Mouse (Mus musculus): Measurements from ENCODE around the gene Narf. TPM values are rescaled to one million over a fixed set of nuclear protein-coding genes. Genes with fewer than 3 reads are reported as not detected.

The Narf gene
- 86.4 and 106 TPM in 2 replicates for polyA plus RNA-seq (2015; fragmentation: Nextera tagmentation; extraction: Ambion mirVana)

- ATAC-seq (replicated peaks): peak; percentile 100
- Histone ChIP-seq H3K9ac (replicated peaks) (peak within 1 kb of the TSS; percentile 96), H3K27me3 (no peaks in the 10 kb centered on the region), H3K27ac (replicated peaks) (peak within 1 kb of the TSS; percentile 100), H3K9me3 (no peaks in the 10 kb centered on the region), H3K4me3 (peak within 1 kb of the TSS; percentile 97), H3K36me3 (peaks cover 15% of the 10 kb centered on the region), H3K4me1 (peaks cover 43% of the 10 kb centered on the region), H3K4me2 (replicated peaks) (peak within 1 kb of the TSS; percentile 54)
- whole genome bisulfite sequencing: under 1% methylated on average over 50 of the region's 50 CpGs
Measured at GRCm38 (mm10) chr11:121236564-121237344, at the start of gene Narf. Gene Narf, plus strand, starts transcription at chr11:121237253.

- Histone ChIP-seq H3K9me3 (no peaks in the 10 kb centered on the region), H3K36me3 (0 out of 2 replicates have a peak, but pooled peaks cover 2% of the 10 kb centered on the region), H3K4me1 (no peaks in the 10 kb centered on the region), H3K4me3 (no peak overlapping the region), H3K9ac (replicated peaks) (no peak overlapping the region), H3K27ac (replicated peaks) (no peak overlapping the region), H3K4me2 (replicated peaks) (no peak overlapping the region), H3K27me3 (no peaks in the 10 kb centered on the region)
- WGBS: 89% methylated on average over 3 of the region's 3 CpGs
- no peak for ATAC-seq (replicated peaks)
Measured at GRCm38 (mm10) chr11:121189681-121190080, 47.4 kb upstream of the Narf start.

GRCm38 (mm10) chr11:121192742-121193141 lies 44.3 kb upstream of the Narf start:
- WGBS: 73% methylated on average over 2 of the region's 2 CpGs
- H3K27ac ChIP-seq (replicated peaks): no peak overlapping the region
- no peak overlapping the region for H3K4me2 ChIP-seq (replicated peaks)
- no peak for ATAC-seq (replicated peaks)
- H3K4me3 ChIP-seq: no peak overlapping the region
- H3K4me1 ChIP-seq: no peaks in the 10 kb centered on the region
- no peaks in the 10 kb centered on the region for H3K36me3 ChIP-seq
- H3K9ac ChIP-seq (replicated peaks): no peak overlapping the region
- no peaks in the 10 kb centered on the region for H3K27me3 ChIP-seq
- H3K9me3 ChIP-seq: no peaks in the 10 kb centered on the region

- no peak overlapping the region for H3K4me3 ChIP-seq
- no peaks in the 10 kb centered on the region for H3K4me1 ChIP-seq
- H3K4me2 ChIP-seq (replicated peaks): no peak overlapping the region
- ATAC-seq (replicated peaks): no peak
- no peaks in the 10 kb centered on the region for H3K9me3 ChIP-seq
- 77% methylated on average over 3 of the region's 3 CpGs for WGBS
- H3K9ac ChIP-seq (replicated peaks): no peak overlapping the region
- no peak overlapping the region for H3K27ac ChIP-seq (replicated peaks)
- H3K27me3 ChIP-seq: no peaks in the 10 kb centered on the region
- no peaks in the 10 kb centered on the region for H3K36me3 ChIP-seq
Measured at GRCm38 (mm10) chr11:121193415-121193814, 43.6 kb upstream of the Narf start.

- no peak overlapping the region for H3K4me2 ChIP-seq (replicated peaks)
- no peak overlapping the region for H3K27ac ChIP-seq (replicated peaks)
- peaks cover 5% of the 10 kb centered on the region for H3K4me1 ChIP-seq
- H3K36me3 ChIP-seq: no peaks in the 10 kb centered on the region
- H3K27me3 ChIP-seq: no peaks in the 10 kb centered on the region
- ATAC-seq (replicated peaks): no peak
- no peaks in the 10 kb centered on the region for H3K9me3 ChIP-seq
- no peak overlapping the region for H3K9ac ChIP-seq (replicated peaks)
- H3K4me3 ChIP-seq: no peak overlapping the region
- 52% methylated on average over 2 of the region's 2 CpGs for WGBS
Measured at GRCm38 (mm10) chr11:121198622-121199021, 38.4 kb upstream of the Narf start.

- no peak overlapping the region for H3K4me3 ChIP-seq
- H3K4me2 ChIP-seq (replicated peaks): no peak overlapping the region
- no peaks in the 10 kb centered on the region for H3K9me3 ChIP-seq
- H3K36me3 ChIP-seq: no peaks in the 10 kb centered on the region
- H3K27me3 ChIP-seq: no peaks in the 10 kb centered on the region
- no peak for ATAC-seq (replicated peaks)
- H3K9ac ChIP-seq (replicated peaks): no peak overlapping the region
- peaks cover 11% of the 10 kb centered on the region for H3K4me1 ChIP-seq
- H3K27ac ChIP-seq (replicated peaks): no peak overlapping the region
- 72% methylated on average over 4 of the region's 4 CpGs for WGBS
Measured at GRCm38 (mm10) chr11:121199851-121200250, 37.2 kb upstream of the Narf start.

GRCm38 (mm10) chr11:121200781-121201180 lies 36.3 kb upstream of the Narf start:
- H3K4me1 ChIP-seq: peaks cover 16% of the 10 kb centered on the region
- no peak overlapping the region for H3K27ac ChIP-seq (replicated peaks)
- no peak for ATAC-seq (replicated peaks)
- H3K9ac ChIP-seq (replicated peaks): no peak overlapping the region
- H3K4me2 ChIP-seq (replicated peaks): no peak overlapping the region
- H3K27me3 ChIP-seq: no peaks in the 10 kb centered on the region
- H3K4me3 ChIP-seq: no peak overlapping the region
- no peaks in the 10 kb centered on the region for H3K9me3 ChIP-seq
- no peaks in the 10 kb centered on the region for H3K36me3 ChIP-seq
- 96% methylated on average over 6 of the region's 6 CpGs for WGBS

GRCm38 (mm10) chr11:121201436-121202198 lies 35.4 kb upstream of the Narf start:
- WGBS: 48% methylated on average over 11 of the region's 11 CpGs
- Histone ChIP-seq H3K4me3 (no peak overlapping the region), H3K4me2 (replicated peaks) (no peak overlapping the region), H3K27me3 (no peaks in the 10 kb centered on the region), H3K9ac (replicated peaks) (no peak overlapping the region), H3K36me3 (no peaks in the 10 kb centered on the region), H3K9me3 (no peaks in the 10 kb centered on the region), H3K4me1 (peaks cover 16% of the 10 kb centered on the region), H3K27ac (replicated peaks) (no peak overlapping the region)
- ATAC-seq (replicated peaks): no peak

GRCm38 (mm10) chr11:121203859-121204160 lies 33.2 kb upstream of the Narf start:
- peak overlapping the region; percentile 77 for H3K4me3 ChIP-seq
- H3K36me3 ChIP-seq: peaks cover 9% of the 10 kb centered on the region; the same call in 1 of the 2 replicates
- under 1% methylated on average over 5 of the region's 5 CpGs for WGBS
- H3K27me3 ChIP-seq: no peaks in the 10 kb centered on the region
- H3K4me2 ChIP-seq (replicated peaks): peak overlapping the region; percentile 82
- peak overlapping the region; percentile 90 for H3K27ac ChIP-seq (replicated peaks)
- no peaks in the 10 kb centered on the region for H3K9me3 ChIP-seq
- H3K9ac ChIP-seq (replicated peaks): peak overlapping the region; percentile 22; the same call in 1 of the 2 replicates
- H3K4me1 ChIP-seq: peaks cover 16% of the 10 kb centered on the region
- ATAC-seq (replicated peaks): no peak

GRCm38 (mm10) chr11:121204161-121205006 lies 32.7 kb upstream of the Narf start, which contains the start of the genes Hexdc and Ogfod3:
Gene Hexdc, plus strand, starts transcription at chr11:121204433.
Gene Ogfod3, minus strand, starts transcription at chr11:121204711.
- H3K4me3 ChIP-seq: peak within 1 kb of the TSS; percentile 77
- peak; percentile 98 for ATAC-seq (replicated peaks)
- H3K27me3 ChIP-seq: no peaks in the 10 kb centered on the region
- under 1% methylated on average over 70 of the region's 70 CpGs for WGBS
- peaks cover 11% of the 10 kb centered on the region; the same call in 1 of the 2 replicates for H3K36me3 ChIP-seq
- no peaks in the 10 kb centered on the region for H3K9me3 ChIP-seq
- H3K4me1 ChIP-seq: peaks cover 16% of the 10 kb centered on the region
- H3K27ac ChIP-seq (replicated peaks): peak within 1 kb of the TSS; percentile 90
- peak within 1 kb of the TSS; percentile 82 for H3K4me2 ChIP-seq (replicated peaks)
- peak within 1 kb of the TSS; percentile 89 for H3K9ac ChIP-seq (replicated peaks)

- over 99% methylated on average over 3 of the region's 3 CpGs for WGBS
- no peaks in the 10 kb centered on the region for H3K27me3 ChIP-seq
- H3K4me1 ChIP-seq: no peaks in the 10 kb centered on the region
- H3K9ac ChIP-seq (replicated peaks): no peak overlapping the region
- H3K9me3 ChIP-seq: no peaks in the 10 kb centered on the region
- peaks cover 36% of the 10 kb centered on the region for H3K36me3 ChIP-seq
- no peak overlapping the region for H3K27ac ChIP-seq (replicated peaks)
- no peak for ATAC-seq (replicated peaks)
- H3K4me2 ChIP-seq (replicated peaks): no peak overlapping the region
- H3K4me3 ChIP-seq: no peak overlapping the region
Measured at GRCm38 (mm10) chr11:121216831-121217230, 20.2 kb upstream of the Narf start.
